Mouse (Mus musculus) CD4-positive, CD25-positive, alpha-beta regulatory T cell, adult 2 months (primary cell): ENCODE measurements at regions not wholly inside any gene's neighbourhood (a gene's known extent, or its start where the extent isn't known, plus 50 kb on each side); places are given as distances from the start of the nearest gene placed in this dataset.

Source experiments
- DNase-seq: peaks from one replicate; pipeline ENCODE4 v3.0.0-alpha.2; 2012; ENCODE audit warnings: low read depth, low spot score

DNA sequence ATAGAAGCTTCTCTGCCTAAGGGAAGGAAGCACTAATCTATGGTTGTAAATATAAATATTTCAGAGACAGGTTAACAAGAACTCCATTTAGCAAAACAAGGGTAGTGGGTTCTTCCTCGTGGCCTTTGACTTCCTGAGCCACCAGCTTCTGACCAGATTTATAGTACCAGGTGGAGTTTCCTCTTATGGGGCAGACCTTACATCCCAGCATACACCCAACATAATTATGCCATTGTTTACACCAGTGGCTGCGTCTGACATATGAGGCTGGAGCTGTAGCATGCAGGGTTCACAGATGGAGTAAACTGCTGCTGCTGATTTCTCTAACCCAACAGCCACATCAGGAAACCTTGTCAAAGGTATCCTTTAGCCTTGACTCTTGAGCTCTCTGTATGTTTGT lies 75.5 kb downstream of the Trib2 start:
- DNase-seq: no peak

DNA sequence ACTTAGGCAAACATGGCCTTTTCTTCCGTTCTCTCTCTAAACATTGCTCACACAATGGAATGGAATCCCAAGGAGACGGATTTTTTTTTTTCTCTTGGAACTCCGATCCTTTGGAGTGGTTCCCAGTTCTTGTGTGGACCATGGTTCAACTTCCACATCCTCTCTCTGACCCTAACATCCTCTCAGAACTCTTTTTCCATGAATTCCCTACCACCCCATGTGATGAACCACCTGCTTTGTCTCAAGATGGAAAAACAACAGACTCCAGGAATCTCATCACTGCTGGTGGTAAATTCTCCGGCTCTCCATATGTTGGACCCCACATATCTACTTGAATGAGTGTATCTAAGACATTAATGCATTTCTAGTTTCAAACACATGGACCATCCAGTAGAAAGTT lies 77.7 kb downstream of the Trib2 start:
- no peak for DNase-seq

DNA sequence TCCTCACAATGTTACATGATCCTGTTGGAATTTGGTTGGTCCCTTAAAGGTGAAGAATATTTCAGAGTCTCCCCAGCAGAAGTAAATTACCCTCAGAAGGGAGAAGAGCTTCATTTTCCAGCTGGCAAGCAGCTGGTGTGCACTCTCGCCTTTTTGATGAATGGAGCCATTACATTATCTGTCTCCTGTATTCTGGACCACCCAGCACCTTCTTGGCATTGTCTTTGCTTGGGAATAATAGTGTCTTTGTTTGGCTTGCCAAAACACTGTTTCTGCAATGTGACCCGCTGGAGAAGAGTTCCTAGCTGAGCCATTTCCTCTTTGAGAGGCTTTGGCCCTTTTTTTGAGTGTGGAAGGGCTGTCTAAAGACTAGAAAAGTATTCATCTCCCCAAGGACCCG lies 85.5 kb downstream of the Trib2 start:
- DNase-seq: no peak

GRCm38 (mm10) chr12:15729696-15730095 lies 87.0 kb downstream of the Trib2 start:
- no peak for DNase-seq

DNA sequence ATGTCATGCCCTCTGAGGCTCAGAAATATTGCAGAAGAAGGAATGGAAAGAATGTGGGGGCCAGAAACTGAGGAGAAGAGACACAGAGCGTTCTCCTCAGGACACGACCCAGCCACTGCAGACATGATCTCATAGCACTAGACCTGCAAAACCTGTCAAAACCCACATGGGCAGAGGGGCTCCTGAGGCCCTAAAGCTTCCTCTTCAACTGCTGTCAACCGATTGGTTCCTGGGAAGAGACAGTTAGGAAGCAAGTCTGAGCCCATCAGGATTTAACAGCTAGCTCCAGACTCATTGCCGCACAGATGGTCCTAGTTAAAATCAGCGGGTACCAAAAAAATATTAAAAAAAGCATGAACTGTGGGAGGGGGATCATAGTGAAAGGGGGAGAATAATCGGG lies 93.2 kb downstream of the Trib2 start:
- no peak for DNase-seq

- DNase-seq: no peak
Measured at GRCm38 (mm10) chr12:15722161-15722560, 94.6 kb downstream of the Trib2 start.

- DNase-seq: no peak
Measured at GRCm38 (mm10) chr12:15720171-15720570, 96.6 kb downstream of the Trib2 start.

DNA sequence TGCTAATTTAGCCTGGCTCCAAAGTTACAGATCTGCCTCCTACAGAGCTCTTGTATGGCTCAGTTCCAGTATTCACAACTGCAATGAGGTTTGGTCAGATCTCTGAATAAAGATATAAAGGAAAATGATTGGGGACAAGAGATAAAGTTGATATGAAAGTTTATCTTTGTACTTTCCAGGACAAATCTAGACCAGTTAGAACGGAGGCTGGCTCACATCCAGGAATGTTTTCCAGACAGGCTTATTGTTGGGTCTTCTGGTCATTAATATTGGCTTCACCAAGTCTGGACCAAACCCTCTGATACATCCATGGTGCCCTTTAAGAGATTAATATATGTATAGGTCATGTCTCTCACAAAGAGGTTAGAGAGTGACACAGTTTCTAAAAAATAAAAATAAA lies 97.9 kb downstream of the Trib2 start:
- no peak for DNase-seq

DNA sequence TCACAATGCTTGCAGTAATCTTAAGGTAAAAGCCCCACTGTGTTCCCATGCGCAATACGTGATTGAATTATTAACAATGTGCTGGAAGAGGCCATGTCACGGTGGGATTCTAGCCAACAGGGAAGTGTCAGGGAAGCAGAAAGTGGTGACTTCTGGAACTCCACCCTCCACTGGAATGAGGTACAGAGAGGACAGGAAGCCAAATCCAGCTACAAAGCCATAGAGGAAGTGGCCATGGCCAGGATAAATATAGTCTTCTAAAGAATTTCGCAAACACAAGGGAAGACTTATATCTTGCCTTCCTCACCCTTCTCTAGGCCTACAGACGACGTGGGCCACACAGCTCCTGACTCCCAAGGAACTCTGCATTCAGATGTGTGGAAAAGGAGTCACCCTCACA lies 98.7 kb downstream of the Trib2 start:
- no peak for DNase-seq

GRCm38 (mm10) chr12:15717342-15717741 lies 99.4 kb downstream of the Trib2 start:
- peak; percentile 22 for DNase-seq

DNA sequence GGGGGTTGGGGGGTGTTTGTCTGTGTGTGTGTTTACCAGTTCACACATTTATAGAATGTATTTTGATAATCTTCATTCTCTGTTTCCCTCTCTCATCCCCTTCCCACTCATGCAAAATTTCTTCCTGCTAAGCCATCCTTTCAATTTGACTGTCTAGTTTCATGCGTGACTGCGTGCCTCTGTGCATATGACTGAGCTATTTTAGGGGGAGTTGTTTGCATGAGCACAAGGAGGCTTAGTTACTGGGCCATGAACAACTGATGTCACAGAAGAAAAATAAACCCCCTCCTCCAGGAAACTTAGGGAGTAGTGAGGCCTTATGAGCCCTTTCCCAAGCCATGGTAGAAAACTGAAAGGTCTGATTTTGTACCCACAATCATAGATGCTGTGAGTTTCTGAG lies 103.1 kb downstream of the Trib2 start:
- DNase-seq: no peak

- DNase-seq: no peak
Measured at GRCm38 (mm10) chr12:15707570-15708095, 109.1 kb downstream of the Trib2 start.

DNA sequence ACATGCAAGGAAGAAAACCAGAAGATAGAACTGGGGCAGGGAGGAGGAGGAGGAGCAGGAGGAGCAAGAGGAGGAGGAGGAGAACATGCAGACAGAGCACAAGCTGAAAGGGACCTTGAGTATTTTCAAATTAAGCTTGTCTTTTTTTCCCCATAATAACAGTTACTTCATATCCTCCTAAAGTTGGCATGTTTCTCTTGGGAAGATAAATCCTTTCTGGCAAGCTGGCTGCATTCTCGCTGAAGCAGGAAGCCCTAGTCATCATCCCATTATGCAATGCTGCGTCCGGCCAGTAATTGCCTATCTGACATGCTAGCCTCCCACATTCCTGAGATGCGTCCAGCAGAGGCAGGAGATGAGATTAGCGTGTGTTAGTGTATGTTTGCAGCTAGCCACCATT lies 112.3 kb downstream of the Trib2 start:
- DNase-seq: no peak

DNA sequence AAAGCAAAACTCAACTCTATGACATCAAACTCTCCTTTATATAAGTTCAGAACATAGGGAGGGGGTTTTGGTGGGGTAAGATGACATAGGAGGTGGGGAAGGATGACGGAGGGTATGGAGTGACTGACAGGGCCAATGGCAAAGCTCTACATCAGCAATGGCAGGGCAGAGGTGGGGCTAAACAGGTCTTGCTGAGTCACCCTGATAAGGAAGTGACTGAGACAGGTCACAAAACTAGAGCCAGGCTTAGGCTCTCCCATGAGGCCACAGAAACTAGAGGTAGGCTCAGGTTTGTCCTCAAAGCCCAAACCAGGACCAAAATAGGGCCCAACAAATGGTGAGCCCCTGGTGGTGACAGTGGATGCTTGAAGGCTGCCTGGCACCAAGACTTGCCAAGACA lies 114.6 kb downstream of the Trib2 start:
- DNase-seq: no peak

- DNase-seq: no peak
Measured at GRCm38 (mm10) chr12:15698829-15699228, 117.9 kb downstream of the Trib2 start.

GRCm38 (mm10) chr12:15698042-15698771 lies 118.5 kb downstream of the Trib2 start:
- no peak for DNase-seq

- no peak for DNase-seq
Measured at GRCm38 (mm10) chr12:15688342-15688741, 128.4 kb downstream of the Trib2 start.

DNA sequence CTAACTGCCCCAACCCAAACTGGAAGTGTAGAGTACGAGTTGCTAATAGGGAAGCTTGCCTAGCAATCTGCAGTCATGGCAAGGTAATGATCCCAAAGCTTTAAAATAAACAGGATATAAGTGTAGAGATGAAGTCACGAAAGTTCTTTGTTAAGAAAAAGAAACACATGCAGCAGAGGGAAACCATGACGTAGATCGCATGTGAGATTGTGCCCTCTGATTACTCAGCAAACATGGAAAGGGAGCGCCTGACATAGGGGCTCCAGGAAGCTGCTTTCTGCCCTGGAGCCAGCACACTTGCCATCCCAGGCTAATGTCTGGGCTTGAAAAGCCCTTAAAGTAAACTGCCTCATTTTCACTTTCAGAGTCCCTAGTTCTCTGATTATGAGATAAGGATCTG lies 132.4 kb downstream of the Trib2 start:
- peak; percentile 10 for DNase-seq

DNA sequence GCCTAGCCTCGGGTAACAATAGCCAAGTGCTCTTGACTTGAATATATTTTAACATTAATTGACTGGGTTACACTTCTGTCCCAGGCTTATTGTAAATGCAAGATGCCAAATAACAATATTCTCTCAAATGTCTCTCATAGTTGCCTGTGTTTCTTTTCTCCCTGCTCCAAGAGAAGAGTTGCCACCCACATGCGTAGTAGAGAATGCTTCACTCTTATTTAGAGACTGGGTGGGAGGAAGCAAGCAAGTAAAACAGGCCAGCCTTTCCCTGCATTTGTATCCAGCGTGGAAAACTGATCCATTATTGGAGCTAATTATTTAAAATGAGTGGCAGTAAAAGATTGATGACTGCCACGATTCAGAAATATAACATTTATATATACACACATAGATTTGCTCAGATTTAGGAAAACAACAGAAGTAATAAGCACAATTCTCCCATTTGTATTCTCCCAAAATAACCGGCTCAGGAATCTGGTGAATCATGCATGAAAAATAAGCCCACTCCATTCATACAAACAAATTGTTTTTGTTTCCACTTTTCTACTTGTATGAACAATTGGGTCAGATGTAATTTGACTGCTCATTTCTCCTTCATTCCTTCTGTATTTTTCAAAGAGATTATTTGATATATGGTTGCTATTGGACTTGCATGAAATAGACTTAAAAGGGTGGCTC lies 134.9 kb downstream of the Trib2 start:
- DNase-seq: no peak

- no peak for DNase-seq
Measured at GRCm38 (mm10) chr12:15676127-15676526, 140.6 kb downstream of the Trib2 start.

DNA sequence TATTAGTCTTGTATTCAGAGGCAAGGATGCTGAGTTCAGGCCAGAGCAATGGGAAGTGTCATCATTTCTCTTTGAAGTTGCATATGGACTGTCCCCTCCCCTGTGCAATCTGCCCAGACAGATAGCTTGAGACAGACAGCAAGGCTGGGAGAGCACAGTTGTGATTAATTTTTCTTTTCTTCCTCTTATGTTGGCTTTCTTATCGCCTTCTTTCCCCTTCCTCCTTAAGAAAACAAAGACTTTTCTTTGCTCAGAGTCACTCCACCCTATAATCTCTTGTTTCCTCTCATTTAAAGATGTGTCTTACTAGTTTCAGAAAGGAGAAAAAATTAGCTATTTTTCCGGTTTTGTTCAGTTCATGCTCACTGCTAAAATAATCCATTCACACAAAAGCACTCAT lies 157.0 kb downstream of the Trib2 start:
- no peak for DNase-seq

- no peak for DNase-seq
Measured at GRCm38 (mm10) chr12:15659332-15659731, 157.4 kb downstream of the Trib2 start.

DNA sequence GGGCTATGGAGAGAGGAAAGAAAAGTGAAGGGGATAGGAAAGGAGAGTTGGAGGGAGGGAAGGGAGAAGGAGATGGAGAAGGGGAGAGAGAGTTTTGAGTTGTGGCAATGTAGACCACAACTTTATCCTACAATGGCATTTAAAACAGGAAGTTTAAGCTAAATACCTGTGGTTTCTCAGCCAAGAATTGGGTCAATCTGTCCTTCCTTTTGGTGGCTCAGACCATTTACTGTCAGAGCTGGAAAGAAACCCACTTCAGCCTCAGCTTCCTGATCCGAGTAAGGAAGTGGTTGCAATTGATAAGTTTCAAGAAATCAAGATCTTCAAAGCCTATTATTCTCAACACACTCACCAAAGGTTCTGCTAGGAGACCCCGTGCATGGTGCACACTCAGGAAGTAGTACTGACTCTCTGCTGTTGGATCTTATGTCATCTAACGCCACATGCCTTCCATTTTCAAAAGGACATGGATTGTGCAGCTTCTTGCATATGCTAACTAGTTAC lies 158.9 kb downstream of the Trib2 start:
- DNase-seq: no peak
